Mouse (Mus musculus) midbrain, postnatal 0 days (tissue): Measurements from ENCODE around the gene Pkp1. TPM values are rescaled to one million over a fixed set of nuclear protein-coding genes. Genes with fewer than 3 reads are reported as not detected.

Experiments used
- ATAC-seq: fragments of 200-750 bp; cut with Nextera tagmentation; 2 replicates; pipeline ENCODE4 v1.8.0; 2017; ENCODE audit warnings: moderate number of reproducible peaks, mild to moderate bottlenecking, moderate TSS enrichment, moderate library complexity; ENCODE audit not compliant: low FRiP score
- DNase-seq: peaks from one replicate; pipeline ENCODE4 v3.0.0-alpha.2; 2015; ENCODE audit warnings: low spot score
- H3K27ac ChIP-seq: fragments of 300-500 bp; sonication (generic); 2 replicates; pipeline ENCODE4 v1.5.1; 2014; ENCODE audit warnings: low read depth, mild to moderate bottlenecking, low read length, mixed read lengths
- H3K27me3 ChIP-seq: fragments of 300-500 bp; sonication (generic); 2 replicates; pipeline ENCODE4 v1.6.1; 2014; ENCODE audit warnings: low read length, control low read depth, mixed read lengths; ENCODE audit not compliant: insufficient read depth
- H3K36me3 ChIP-seq: fragments of 300-500 bp; sonication (generic); 2 replicates; pipeline ENCODE4 v1.6.1; 2014; ENCODE audit warnings: low read length, control low read depth, mixed read lengths; ENCODE audit not compliant: insufficient read depth
- H3K4me1 ChIP-seq: fragments of 300-500 bp; sonication (generic); 2 replicates; pipeline ENCODE4 v1.6.1; 2014; ENCODE audit warnings: mild to moderate bottlenecking, control low read depth, antibody characterized with exemption, low read length, mixed read lengths; ENCODE audit not compliant: insufficient read depth
- H3K4me2 ChIP-seq: fragments of 300-500 bp; sonication (generic); 2 replicates; pipeline ENCODE4 v1.6.1; 2014; ENCODE audit warnings: low read depth, mild to moderate bottlenecking, low read length, mixed read lengths; ENCODE audit not compliant: poor library complexity, severe bottlenecking
- H3K4me3 ChIP-seq: fragments of 300-500 bp; sonication (generic); 2 replicates; pipeline ENCODE4 v1.5.1; 2014; ENCODE audit warnings: low read depth, mild to moderate bottlenecking, low read length, moderate library complexity
- H3K9ac ChIP-seq: fragments of 300-500 bp; sonication (generic); replicated peaks from 2 replicates; pipeline ENCODE4 v1.6.1; 2014; ENCODE audit warnings: mild to moderate bottlenecking, low read length, moderate library complexity, mixed read lengths; ENCODE audit not compliant: poor library complexity, severe bottlenecking
- H3K9me3 ChIP-seq: fragments of 300-500 bp; sonication (generic); 2 replicates; pipeline ENCODE4 v1.6.1; 2016; ENCODE audit warnings: low read length, control low read depth
- CTCF ChIP-seq: IDR thresholded peaks from 2 replicates; pipeline ENCODE4 v1.5.1; 2016; ENCODE audit warnings: antibody characterized with exemption, mild to moderate bottlenecking
- WGBS: fragments of 180-500 bp; shearing (Covaris S2); extraction: QIAGEN DNeasy Blood & Tissue Kit; methylation state at CpG from one replicate; pipeline ENCODE4 v1.1.7; 2014; 5-methylcytosine and 5-hydroxymethylcytosine counted together
- polyA plus RNA-seq: library from polyadenylated mRNA; unstranded; fragments of >200 nt; fragmentation: Nextera tagmentation; extraction: Ambion mirVana; gene quantifications from 2 replicates; pipeline ENCODE4 v1.2.1, GENCODE M21; 2015
- total RNA-seq: library from RNA; depleted of rRNA; stranded (reverse); fragments of >200 nt; gene quantifications from 2 replicates; pipeline ENCODE4 v1.2.3, GENCODE M21; 2014

Gene Pkp1
- total and polyA plus RNA-seq, 2 experiments from 2014 or later, result 0.16 to 2.9 TPM

- no peak for DNase-seq
- ATAC-seq, result no peak
- Histone ChIP-seq H3K9ac (no peak overlapping the region), H3K4me3 (no peak overlapping the region), H3K27me3 (no peaks in the 10 kb centered on the region), H3K36me3 (no peaks in the 10 kb centered on the region), H3K4me1 (no peaks in the 10 kb centered on the region), H3K4me2 (no peak overlapping the region), H3K27ac (no peak overlapping the region), H3K9me3 (no peaks in the 10 kb centered on the region)
- WGBS, result 85% methylated on average over 6 of the region's 6 CpGs
- TF ChIP-seq CTCF, result no peak
Observed at GRCm38 (mm10) chr1:135899295-135899694, 19.7 kb downstream of the Pkp1 start.

GRCm38 (mm10) chr1:135895367-135895766 is 23.6 kb downstream of the Pkp1 start:
- TF ChIP-seq CTCF, result no peak
- whole genome bisulfite sequencing, result 93% methylated on average over 4 of the region's 4 CpGs
- DNase-seq (no peak), ATAC-seq (no peak)
- no peak overlapping the region for H3K9ac ChIP-seq
- H3K27ac ChIP-seq, result no peak overlapping the region
- no peaks in the 10 kb centered on the region for H3K9me3 ChIP-seq
- H3K4me3 ChIP-seq, result no peak overlapping the region
- H3K36me3 ChIP-seq, result no peaks in the 10 kb centered on the region
- no peak overlapping the region for H3K4me2 ChIP-seq
- no peaks in the 10 kb centered on the region for H3K4me1 ChIP-seq
- H3K27me3 ChIP-seq, result no peaks in the 10 kb centered on the region

- Histone ChIP-seq H3K4me2 (no peak overlapping the region), H3K9me3 (no peaks in the 10 kb centered on the region), H3K36me3 (no peaks in the 10 kb centered on the region), H3K27ac (no peak overlapping the region), H3K4me3 (no peak overlapping the region), H3K27me3 (no peaks in the 10 kb centered on the region), H3K4me1 (no peaks in the 10 kb centered on the region), H3K9ac (no peak overlapping the region)
- ATAC-seq (no peak), DNase-seq (no peak)
- no peak for TF ChIP-seq CTCF
- WGBS, result 80% methylated on average over 3 of the region's 3 CpGs
Observed at GRCm38 (mm10) chr1:135893377-135893776, 25.6 kb downstream of the Pkp1 start.

GRCm38 (mm10) chr1:135892764-135893163 is 26.2 kb downstream of the Pkp1 start:
- Histone ChIP-seq H3K4me1 (no peaks in the 10 kb centered on the region), H3K36me3 (no peaks in the 10 kb centered on the region), H3K27ac (no peak overlapping the region), H3K9me3 (no peaks in the 10 kb centered on the region), H3K4me3 (no peak overlapping the region), H3K4me2 (no peak overlapping the region), H3K27me3 (no peaks in the 10 kb centered on the region), H3K9ac (no peak overlapping the region)
- no peak for DNase-seq
- no peak for TF ChIP-seq CTCF
- 87% methylated on average over 6 of the region's 6 CpGs for WGBS
- ATAC-seq, result no peak

- H3K27me3 ChIP-seq, result no peaks in the 10 kb centered on the region
- ATAC-seq (no peak), DNase-seq (no peak)
- H3K27ac ChIP-seq, result no peak overlapping the region
- no peak for TF ChIP-seq CTCF
- H3K4me3 ChIP-seq, result no peak overlapping the region
- no peak overlapping the region for H3K9ac ChIP-seq
- no peaks in the 10 kb centered on the region for H3K9me3 ChIP-seq
- no peak overlapping the region for H3K4me2 ChIP-seq
- H3K36me3 ChIP-seq, result no peaks in the 10 kb centered on the region
- no peaks in the 10 kb centered on the region for H3K4me1 ChIP-seq
- WGBS, result 58% methylated on average over 6 of the region's 6 CpGs
Observed at GRCm38 (mm10) chr1:135892233-135892632, 26.8 kb downstream of the Pkp1 start.

GRCm38 (mm10) chr1:135891424-135892216 is 27.4 kb downstream of the Pkp1 start:
- 82% methylated on average over 11 of the region's 11 CpGs for WGBS
- Histone ChIP-seq H3K4me1 (no peaks in the 10 kb centered on the region), H3K9me3 (no peaks in the 10 kb centered on the region), H3K27ac (no peak overlapping the region), H3K36me3 (no peaks in the 10 kb centered on the region), H3K27me3 (no peaks in the 10 kb centered on the region), H3K9ac (no peak overlapping the region), H3K4me3 (no peak overlapping the region), H3K4me2 (no peak overlapping the region)
- no peak for DNase-seq
- no peak for ATAC-seq
- no peak for TF ChIP-seq CTCF
